Mouse (Mus musculus) Patski (cell line): ENCODE results near the gene Btbd11. TPM values are rescaled to one million over a fixed set of nuclear protein-coding genes. Genes with fewer than 3 reads are reported as not detected.
A peak's percentile ranks its signal among the peaks of the same experiment; 100 is the strongest.

Source experiments
- ATAC-seq: fragments of 100-300 bp; one replicate; pipeline ENCODE4 v1.8.0; 2021
- CTCF ChIA-PET: fragments of 350-600 bp; sonication (Branson Sonifier 250); formaldehyde crosslinking; loops from one replicate; lab custom pipeline; 2022; ENCODE audit warnings: inconsistent platforms; lab: Charles Lee
- POLR2A ChIA-PET: fragments of 350-600 bp; sonication (Branson Sonifier 250); formaldehyde crosslinking; loops from one replicate; lab custom pipeline; 2022; ENCODE audit warnings: antibody characterized with exemption, inconsistent platforms; lab: Charles Lee
- DNase-seq: peaks from one replicate; pipeline ENCODE4 v3.0.0-alpha.2; 2011; ENCODE audit warnings: low read depth, low spot score
- H3K27me3 ChIP-seq: fragments of 371-371 bp; one replicate; pipeline ENCODE4 v1.5.1; 2021
- CTCF ChIP-seq: fragments of 100-300 bp; IDR thresholded peaks from one replicate; pipeline ENCODE4 v1.5.1; 2021
- in situ Hi-C: fragments of 300-500 bp; cut with MboI; formaldehyde crosslinking; loops from 3 replicates; pipeline ENCODE4 v1.11.1; 2018; ENCODE audit warnings: low pct_unique_long_range_greater_than_20kb, mixed read lengths
- polyA plus RNA-seq: library from polyadenylated mRNA; unstranded; gene quantifications from one replicate; pipeline ENCODE4 v1.2.3, GENCODE M21; 2021

The Btbd11 gene
- polyA plus RNA-seq, 1 experiment from 2014 or later, result 3.5 TPM

GRCm38 (mm10) chr10:85608550-85609278, 222.1 kb downstream of the Btbd11 start:
- ATAC-seq, result no peak
- TF ChIP-seq CTCF, result no peak
- in situ Hi-C loops, result no loop called here
- CTCF ChIA-PET, result no interaction called here
- POLR2A ChIA-PET, result no interaction called here
- DNase-seq, result no peak
- H3K27me3 ChIP-seq, result no peaks in the 10 kb centered on the region

- CTCF ChIA-PET, result interaction anchor here (0.9 kb wide), 1 partner anchor 12 kb away, joined by 3 read pairs; no protein-coding TSS in a partner anchor
- in situ Hi-C loops, result no loop called here
- POLR2A ChIA-PET, result no interaction called here
- no peak for TF ChIP-seq CTCF
- no peaks in the 10 kb centered on the region for H3K27me3 ChIP-seq
- ATAC-seq, result peak; percentile 38
- DNase-seq, result no peak
These were observed 230.5 kb downstream of the Btbd11 start for GRCm38 (mm10) chr10:85617080-85617479.

GRCm38 (mm10) chr10:85617501-85618417, 231.1 kb downstream of the Btbd11 start:
- in situ Hi-C loops, result no loop called here
- DNase-seq (peak; percentile 57), ATAC-seq (peak; percentile 75)
- ChIA-PET CTCF (interaction anchor here (0.8 to 0.9 kb wide), 2 partner anchors 13 to 35 kb away, joined by 3 read pairs; no protein-coding TSS in a partner anchor), POLR2A (no interaction called here)
- TF ChIP-seq CTCF, result no peak
- no peaks in the 10 kb centered on the region for H3K27me3 ChIP-seq

- H3K27me3 ChIP-seq, result no peaks in the 10 kb centered on the region
- in situ Hi-C loops, result no loop called here
- ChIA-PET CTCF (interaction anchor here (1.3 kb wide), 1 partner anchor 14 kb away, joined by 3 read pairs; no protein-coding TSS in a partner anchor), POLR2A (no interaction called here)
- DNase-seq (no peak), ATAC-seq (no peak)
- no peak for TF ChIP-seq CTCF
These were observed 234.5 kb downstream of the Btbd11 start for GRCm38 (mm10) chr10:85621067-85621466.

- no peaks in the 10 kb centered on the region for H3K27me3 ChIP-seq
- TF ChIP-seq CTCF, result no peak
- ChIA-PET POLR2A (no interaction called here), CTCF (no interaction called here)
- ATAC-seq (no peak), DNase-seq (no peak)
- in situ Hi-C loops, result no loop called here
These were observed 238.0 kb downstream of the Btbd11 start for GRCm38 (mm10) chr10:85624504-85625169.

GRCm38 (mm10) chr10:85625170-85625686, 238.6 kb downstream of the Btbd11 start:
- in situ Hi-C loops, result no loop called here
- ATAC-seq (no peak), DNase-seq (no peak)
- TF ChIP-seq CTCF, result no peak
- ChIA-PET CTCF (no interaction called here), POLR2A (no interaction called here)
- H3K27me3 ChIP-seq, result no peaks in the 10 kb centered on the region

- no peak for TF ChIP-seq CTCF
- H3K27me3 ChIP-seq, result no peaks in the 10 kb centered on the region
- ATAC-seq (no peak), DNase-seq (no peak)
- in situ Hi-C loops, result no loop called here
- CTCF ChIA-PET, result no interaction called here
- POLR2A ChIA-PET, result no interaction called here
These were observed 245.4 kb downstream of the Btbd11 start for GRCm38 (mm10) chr10:85632030-85632429.

GRCm38 (mm10) chr10:85633577-85633976, 247.0 kb downstream of the Btbd11 start:
- POLR2A ChIA-PET, result no interaction called here
- in situ Hi-C loops, result no loop called here
- H3K27me3 ChIP-seq, result no peaks in the 10 kb centered on the region
- no peak for TF ChIP-seq CTCF
- CTCF ChIA-PET, result no interaction called here
- DNase-seq (no peak), ATAC-seq (no peak)

GRCm38 (mm10) chr10:85637580-85637979, 251.0 kb downstream of the Btbd11 start:
- DNase-seq, result no peak
- H3K27me3 ChIP-seq, result no peaks in the 10 kb centered on the region
- no peak for ATAC-seq
- ChIA-PET CTCF (no interaction called here), POLR2A (interaction anchor here (0.6 kb wide), 1 partner anchor 307 kb away, joined by 3 read pairs; no protein-coding TSS in a partner anchor)
- TF ChIP-seq CTCF, result no peak
- in situ Hi-C loops, result no loop called here

- in situ Hi-C loops, result no loop called here
- ChIA-PET POLR2A (interaction anchor here (0.6 kb wide), 1 partner anchor 308 kb away, joined by 3 read pairs; no protein-coding TSS in a partner anchor), CTCF (no interaction called here)
- ATAC-seq, result no peak
- TF ChIP-seq CTCF, result no peak
- no peaks in the 10 kb centered on the region for H3K27me3 ChIP-seq
- no peak for DNase-seq
These were observed 251.5 kb downstream of the Btbd11 start for GRCm38 (mm10) chr10:85638141-85638540.
